Mouse (Mus musculus) lung, adult 2 months (tissue): ENCODE measurements around the gene Runx3. TPM values are rescaled to one million over a fixed set of nuclear protein-coding genes. Genes with fewer than 3 reads are reported as not detected.

ENCODE experiments used
- DNase-seq: peaks from one replicate; pipeline ENCODE4 v3.0.0; 2022
- H3K4me1 ChIP-seq: fragments of 200-500 bp; 2 replicates; pipeline ENCODE4 v1.6.1; 2011; ENCODE audit warnings: low read length; ENCODE audit not compliant: control insufficient read depth, insufficient read depth
- H3K4me3 ChIP-seq: fragments of 200-500 bp; replicated peaks from 2 replicates; pipeline ENCODE3; 2011; ENCODE audit warnings: low read depth, mild to moderate bottlenecking, control low read depth, low read length; ENCODE audit errors: extremely low read depth
- CTCF ChIP-seq: fragments of 200-500 bp; IDR thresholded peaks from 2 replicates; pipeline ENCODE4 v1.5.1; 2011; ENCODE audit warnings: mild to moderate bottlenecking, low read length, control low read depth; ENCODE audit not compliant: insufficient read depth
- POLR2A ChIP-seq: fragments of 200-500 bp; IDR thresholded peaks from 2 replicates; pipeline ENCODE4 v1.6.1; 2011; ENCODE audit warnings: low read depth, mild to moderate bottlenecking, control low read depth, low read length, borderline replicate concordance; ENCODE audit errors: extremely low read depth
- WGBS: fragments of 180-500 bp; shearing (Covaris S2); methylation state at CpG from one replicate; pipeline ENCODE4 v1.1.7; 2018; 5-methylcytosine and 5-hydroxymethylcytosine counted together
- polyA plus RNA-seq: library from polyadenylated mRNA; depleted of rRNA; stranded (reverse); fragments of >200 nt; gene quantifications from 2 replicates; pipeline ENCODE4 v1.2.3, GENCODE M21; 2012; rRNA removed

The Runx3 gene
- 2.8 and 3.5 TPM in 2 replicates for polyA plus RNA-seq

GRCm38 (mm10) chr4:135120342-135121100, at the start of gene Runx3:
Gene Runx3, plus strand, starts transcription at chr4:135120652.
- no peak for TF ChIP-seq CTCF
- TF ChIP-seq POLR2A: no peak
- WGBS: 70% methylated on average over 18 of the region's 18 CpGs
- H3K4me1 ChIP-seq: no peaks in the 10 kb centered on the region
- H3K4me3 ChIP-seq: no peak within 1 kb of the TSS
- no peak for DNase-seq

- Histone ChIP-seq H3K4me1 (no peaks in the 10 kb centered on the region), H3K4me3 (no peak overlapping the region)
- 71% methylated on average over 6 of the region's 6 CpGs for WGBS
- no peak for DNase-seq
- TF ChIP-seq POLR2A (no peak), CTCF (no peak)
Observed at GRCm38 (mm10) chr4:135072671-135073070, 47.8 kb upstream of the Runx3 start.

GRCm38 (mm10) chr4:135073523-135073922, 46.9 kb upstream of the Runx3 start:
- H3K4me3 ChIP-seq: no peak overlapping the region
- no peak for TF ChIP-seq POLR2A
- no peak for TF ChIP-seq CTCF
- no peaks in the 10 kb centered on the region for H3K4me1 ChIP-seq
- WGBS: 55% methylated on average over 10 of the region's 10 CpGs
- no peak for DNase-seq

- Histone ChIP-seq H3K4me1 (no peaks in the 10 kb centered on the region), H3K4me3 (no peak overlapping the region)
- WGBS: 50% methylated on average over 4 of the region's 4 CpGs
- no peak for DNase-seq
- no peak for TF ChIP-seq CTCF
- TF ChIP-seq POLR2A: no peak
Observed at GRCm38 (mm10) chr4:135074646-135075045, 45.8 kb upstream of the Runx3 start.

GRCm38 (mm10) chr4:135075360-135075759, 45.1 kb upstream of the Runx3 start:
- Histone ChIP-seq H3K4me1 (no peaks in the 10 kb centered on the region), H3K4me3 (no peak overlapping the region)
- TF ChIP-seq CTCF: no peak
- TF ChIP-seq POLR2A: no peak
- WGBS: 76% methylated on average over 6 of the region's 6 CpGs
- DNase-seq: no peak

- WGBS: 79% methylated on average over 5 of the region's 5 CpGs
- TF ChIP-seq POLR2A (no peak), CTCF (no peak)
- H3K4me1 ChIP-seq: no peaks in the 10 kb centered on the region
- H3K4me3 ChIP-seq: no peak overlapping the region
- no peak for DNase-seq
Observed at GRCm38 (mm10) chr4:135076611-135077010, 43.8 kb upstream of the Runx3 start.

GRCm38 (mm10) chr4:135077196-135077595, 43.3 kb upstream of the Runx3 start:
- TF ChIP-seq POLR2A: no peak
- TF ChIP-seq CTCF: no peak
- Histone ChIP-seq H3K4me3 (no peak overlapping the region), H3K4me1 (no peaks in the 10 kb centered on the region)
- WGBS: 64% methylated on average over 9 of the region's 9 CpGs
- no peak for DNase-seq

GRCm38 (mm10) chr4:135079859-135080640, 40.4 kb upstream of the Runx3 start:
- 58% methylated on average over 23 of the region's 23 CpGs for WGBS
- DNase-seq: no peak
- TF ChIP-seq CTCF (no peak), POLR2A (no peak)
- H3K4me1 ChIP-seq: no peaks in the 10 kb centered on the region
- H3K4me3 ChIP-seq: no peak overlapping the region

- H3K4me1 ChIP-seq: no peaks in the 10 kb centered on the region
- H3K4me3 ChIP-seq: no peak overlapping the region
- no peak for DNase-seq
- 58% methylated on average over 7 of the region's 7 CpGs for WGBS
- no peak for TF ChIP-seq CTCF
- no peak for TF ChIP-seq POLR2A
Observed at GRCm38 (mm10) chr4:135080641-135080920, 39.9 kb upstream of the Runx3 start.

- no peak for DNase-seq
- Histone ChIP-seq H3K4me1 (no peaks in the 10 kb centered on the region), H3K4me3 (no peak overlapping the region)
- WGBS: 79% methylated on average over 6 of the region's 6 CpGs
- no peak for TF ChIP-seq CTCF
- TF ChIP-seq POLR2A: no peak
Observed at GRCm38 (mm10) chr4:135083089-135083488, 37.4 kb upstream of the Runx3 start.
